Mouse (Mus musculus) adrenal gland, postnatal 36 days (tissue): ENCODE measurements at regions not wholly inside any gene's neighbourhood (a gene's known extent, or its start where the extent isn't known, plus 50 kb on each side); places are given as distances from the start of the nearest gene placed in this dataset.

Source experiments
- DNase-seq, 2 experiments: peaks; one replicate each; pipeline ENCODE4 v3.0.0; 2021; ENCODE audit warnings: mixed read lengths in 1 of 2

- DNase-seq = no peak
Observed at GRCm38 (mm10) chr14:62071140-62071539, 221.2 kb upstream of the Rnaseh2b start.

GRCm38 (mm10) chr14:62084047-62084446, 208.3 kb upstream of the Rnaseh2b start:
- no peak for DNase-seq

DNA sequence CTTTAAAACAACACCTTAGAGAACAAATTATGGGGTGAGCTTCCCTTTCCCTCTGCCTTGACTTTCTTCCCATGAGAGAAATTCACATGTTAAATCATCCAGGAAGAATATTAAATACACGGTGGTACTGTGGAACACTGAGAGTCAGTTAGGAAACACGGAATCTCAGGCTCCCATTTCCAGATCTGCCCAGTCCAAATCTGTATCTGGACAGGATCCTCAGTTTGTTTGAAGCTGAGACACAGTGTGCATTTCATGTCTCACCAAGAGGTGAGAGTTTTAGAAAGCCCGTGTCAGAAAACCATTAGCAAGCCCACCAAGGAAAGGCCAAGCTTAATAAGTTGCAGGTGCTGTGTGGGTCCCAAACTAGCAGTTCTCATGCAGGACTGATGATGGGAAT, 204.2 kb upstream of the Rnaseh2b start:
- no peak for DNase-seq

GRCm38 (mm10) chr14:62117532-62117931, 174.9 kb upstream of the Rnaseh2b start:
- DNase-seq = no peak

DNA sequence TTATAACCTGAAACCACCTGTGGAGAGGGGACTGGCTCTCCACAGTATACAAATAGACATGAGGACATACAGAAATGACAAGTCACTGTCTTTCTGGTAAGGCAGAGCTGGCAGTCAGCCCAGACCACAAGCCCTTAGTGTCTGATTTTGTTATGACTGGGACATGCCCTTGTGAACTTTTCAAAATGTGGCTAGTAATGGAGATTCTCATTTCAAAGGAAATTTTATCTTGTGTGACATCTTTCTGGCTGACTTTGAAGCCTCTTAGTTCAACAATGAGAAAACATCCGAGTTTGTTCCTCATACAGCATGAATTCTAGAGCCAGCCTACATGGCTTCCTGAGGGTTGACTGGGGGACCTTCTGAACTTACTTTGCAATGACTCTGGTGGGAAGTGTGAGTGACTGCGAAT, 173.8 kb upstream of the Rnaseh2b start:
- peak; percentile 67 to 76 for DNase-seq

GRCm38 (mm10) chr14:62128918-62129317, 163.5 kb upstream of the Rnaseh2b start:
- no peak for DNase-seq

DNA sequence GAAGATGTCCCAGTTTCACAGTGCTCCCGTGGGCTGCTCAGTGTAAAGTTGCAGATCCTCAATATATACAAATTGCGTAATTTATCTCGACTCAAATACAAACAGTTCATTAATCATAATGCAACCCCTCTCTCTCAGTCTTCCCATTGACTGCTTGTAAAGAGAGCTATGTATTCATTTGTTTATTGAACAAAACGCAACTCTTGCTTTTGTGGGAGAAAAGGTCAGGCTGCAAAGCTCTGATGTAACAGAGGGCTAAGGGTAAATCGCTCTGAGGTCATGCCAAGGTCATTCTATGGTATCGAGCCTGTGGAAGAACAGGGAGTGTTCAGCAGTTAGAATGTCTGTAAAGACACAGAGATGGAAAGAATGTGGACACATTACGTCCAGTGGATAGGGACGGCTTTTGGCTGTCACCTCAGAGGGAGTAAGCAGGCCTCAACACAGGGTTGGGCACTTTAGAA, 160.0 kb upstream of the Rnaseh2b start:
- DNase-seq = no peak

GRCm38 (mm10) chr14:62137981-62138380, 154.4 kb upstream of the Rnaseh2b start:
- no peak for DNase-seq

GRCm38 (mm10) chr14:62144385-62145030, 147.9 kb upstream of the Rnaseh2b start:
- no peak for DNase-seq

- no peak for DNase-seq
Observed at GRCm38 (mm10) chr14:62157038-62157716, 135.2 kb upstream of the Rnaseh2b start.

DNA sequence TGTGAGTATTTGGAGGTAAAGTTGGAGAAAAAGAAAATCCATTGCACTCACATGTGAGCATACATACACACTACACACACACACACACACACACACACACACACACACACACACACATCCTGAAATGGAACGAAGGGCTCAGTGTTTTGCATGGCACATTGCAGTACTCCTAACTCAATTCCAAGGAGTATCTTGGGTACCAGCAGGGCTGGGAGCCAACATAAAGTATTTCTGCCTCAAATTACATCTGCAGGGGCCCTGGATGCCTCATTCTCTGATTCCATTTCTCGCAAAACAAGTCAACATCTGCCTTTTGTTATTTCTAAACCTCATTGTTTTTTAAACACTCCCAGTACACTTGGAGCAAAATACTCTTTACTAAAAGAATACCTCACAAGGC, 132.7 kb upstream of the Rnaseh2b start:
- DNase-seq = no peak

GRCm38 (mm10) chr14:62163120-62163796, 129.1 kb upstream of the Rnaseh2b start:
- DNase-seq = peak; percentile 20 to 27

DNA sequence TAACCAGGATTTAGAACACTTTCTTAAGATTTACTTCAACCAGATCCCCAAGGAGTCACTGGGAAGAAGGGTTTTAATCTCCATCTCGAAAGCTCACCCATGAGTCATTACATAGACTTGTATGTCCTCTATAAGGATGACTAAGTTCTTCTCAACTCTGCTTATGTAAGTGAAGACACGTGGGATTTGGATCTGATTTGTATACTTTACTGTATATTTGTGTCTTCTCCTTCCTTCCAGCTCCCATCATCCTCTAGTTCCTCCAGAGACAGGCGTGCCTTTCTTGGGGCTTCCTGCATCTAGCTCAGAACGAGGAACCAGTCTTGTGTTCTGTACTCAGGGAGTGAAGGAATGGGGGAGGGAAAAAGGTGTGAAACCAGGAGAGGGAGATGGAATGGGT, 127.5 kb upstream of the Rnaseh2b start:
- DNase-seq = no peak

DNA sequence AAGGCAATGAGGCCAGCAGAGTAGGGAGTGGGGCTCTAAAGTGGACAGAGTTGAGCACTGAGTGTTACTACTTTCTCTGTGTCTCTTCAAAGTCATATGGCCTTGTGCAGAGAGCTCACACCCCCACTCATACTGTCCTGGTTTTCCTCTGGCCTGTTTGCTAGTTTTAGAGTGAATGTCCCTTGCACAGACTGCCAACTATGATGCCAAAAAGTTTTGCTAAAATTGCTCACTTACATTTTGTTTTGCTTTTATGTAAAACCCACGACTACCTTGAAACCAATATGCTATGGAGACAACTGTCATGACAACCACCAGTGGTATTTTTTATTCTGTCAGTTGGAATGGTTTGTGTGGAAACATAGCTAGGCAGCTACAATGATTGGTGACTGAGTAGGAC, 126.4 kb upstream of the Rnaseh2b start:
- no peak for DNase-seq

GRCm38 (mm10) chr14:62166596-62166995, 125.8 kb upstream of the Rnaseh2b start:
- no peak for DNase-seq

GRCm38 (mm10) chr14:62167090-62167489, 125.3 kb upstream of the Rnaseh2b start:
- DNase-seq = no peak

DNA sequence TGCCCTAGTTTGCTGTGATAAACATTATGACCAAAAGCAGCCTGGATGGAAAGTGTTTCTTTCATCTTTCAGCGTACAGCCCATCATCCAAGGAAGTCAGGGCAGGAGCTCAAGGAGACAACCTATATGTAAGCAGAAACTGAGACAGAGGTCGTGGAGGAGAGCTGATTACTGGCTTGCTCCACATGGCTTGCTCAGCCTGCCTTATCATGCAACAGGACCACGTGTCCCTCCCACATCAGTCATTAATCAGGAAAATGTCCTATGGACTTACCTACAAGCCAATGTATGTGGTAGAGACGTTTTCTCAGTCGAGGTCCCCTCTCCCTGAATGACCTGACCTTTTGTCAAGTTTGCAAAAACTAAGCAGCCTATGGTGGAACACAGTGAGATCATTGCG, 123.7 kb upstream of the Rnaseh2b start:
- DNase-seq = no peak

GRCm38 (mm10) chr14:62170385-62170784, 122.0 kb upstream of the Rnaseh2b start:
- DNase-seq = peak; percentile 59 to 60

GRCm38 (mm10) chr14:62171256-62172047, 120.9 kb upstream of the Rnaseh2b start:
- DNase-seq = no peak

GRCm38 (mm10) chr14:62173835-62174530, 118.4 kb upstream of the Rnaseh2b start:
- DNase-seq = peak; percentile 88 to 89

DNA sequence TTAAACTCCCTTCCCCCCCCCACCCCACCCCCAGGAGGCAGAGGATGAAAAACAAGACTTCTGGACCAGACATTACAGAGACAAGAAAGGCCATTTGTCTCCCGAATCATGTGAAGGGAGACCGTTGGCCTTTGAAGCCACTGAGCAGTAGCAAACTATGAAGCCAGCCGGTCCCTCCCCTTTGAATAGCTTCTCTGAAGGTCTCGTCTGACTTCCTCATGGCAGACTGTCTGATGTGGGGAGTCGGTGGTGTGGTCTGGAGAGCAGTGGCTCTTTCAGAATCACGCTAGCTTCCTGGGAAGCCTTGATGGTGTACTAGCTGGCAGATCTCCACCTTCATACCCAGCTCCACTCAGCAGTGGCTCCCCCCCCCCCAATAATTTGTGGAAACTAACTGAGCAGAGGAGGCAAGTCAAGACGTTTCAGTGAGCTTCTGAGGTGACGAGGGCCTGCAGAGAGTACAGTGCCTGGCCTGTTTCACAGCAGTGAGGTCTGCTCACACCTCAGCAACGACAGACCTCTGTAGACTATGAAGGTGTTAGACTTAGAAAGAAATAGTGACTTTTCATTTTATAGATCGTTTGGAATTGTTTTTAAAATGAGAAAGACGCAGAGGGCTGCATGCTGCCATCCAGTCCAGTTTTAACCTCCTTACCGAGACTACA, 116.9 kb upstream of the Rnaseh2b start:
- DNase-seq = no peak
